Mouse (Mus musculus) midbrain, postnatal 0 days (tissue): ENCODE measurements around the gene Vwc2. TPM values are rescaled to one million over a fixed set of nuclear protein-coding genes. Genes with fewer than 3 reads are reported as not detected.

Source experiments
- ATAC-seq: fragments of 200-750 bp; cut with Nextera tagmentation; 2 replicates; pipeline ENCODE4 v1.8.0; 2017; ENCODE audit warnings: moderate number of reproducible peaks, mild to moderate bottlenecking, moderate TSS enrichment, moderate library complexity; ENCODE audit not compliant: low FRiP score
- DNase-seq: peaks from one replicate; pipeline ENCODE4 v3.0.0-alpha.2; 2015; ENCODE audit warnings: low spot score
- H3K27ac ChIP-seq: fragments of 300-500 bp; sonication (generic); 2 replicates; pipeline ENCODE4 v1.5.1; 2014; ENCODE audit warnings: low read depth, mild to moderate bottlenecking, low read length, mixed read lengths
- H3K27me3 ChIP-seq: fragments of 300-500 bp; sonication (generic); 2 replicates; pipeline ENCODE4 v1.6.1; 2014; ENCODE audit warnings: low read length, control low read depth, mixed read lengths; ENCODE audit not compliant: insufficient read depth
- H3K36me3 ChIP-seq: fragments of 300-500 bp; sonication (generic); 2 replicates; pipeline ENCODE4 v1.6.1; 2014; ENCODE audit warnings: low read length, control low read depth, mixed read lengths; ENCODE audit not compliant: insufficient read depth
- H3K4me1 ChIP-seq: fragments of 300-500 bp; sonication (generic); 2 replicates; pipeline ENCODE4 v1.6.1; 2014; ENCODE audit warnings: mild to moderate bottlenecking, control low read depth, antibody characterized with exemption, low read length, mixed read lengths; ENCODE audit not compliant: insufficient read depth
- H3K4me2 ChIP-seq: fragments of 300-500 bp; sonication (generic); 2 replicates; pipeline ENCODE4 v1.6.1; 2014; ENCODE audit warnings: low read depth, mild to moderate bottlenecking, low read length, mixed read lengths; ENCODE audit not compliant: poor library complexity, severe bottlenecking
- H3K4me3 ChIP-seq: fragments of 300-500 bp; sonication (generic); 2 replicates; pipeline ENCODE4 v1.5.1; 2014; ENCODE audit warnings: low read depth, mild to moderate bottlenecking, low read length, moderate library complexity
- H3K9ac ChIP-seq: fragments of 300-500 bp; sonication (generic); replicated peaks from 2 replicates; pipeline ENCODE4 v1.6.1; 2014; ENCODE audit warnings: mild to moderate bottlenecking, low read length, moderate library complexity, mixed read lengths; ENCODE audit not compliant: poor library complexity, severe bottlenecking
- H3K9me3 ChIP-seq: fragments of 300-500 bp; sonication (generic); 2 replicates; pipeline ENCODE4 v1.6.1; 2016; ENCODE audit warnings: low read length, control low read depth
- CTCF ChIP-seq: IDR thresholded peaks from 2 replicates; pipeline ENCODE4 v1.5.1; 2016; ENCODE audit warnings: antibody characterized with exemption, mild to moderate bottlenecking
- WGBS: fragments of 180-500 bp; shearing (Covaris S2); extraction: QIAGEN DNeasy Blood & Tissue Kit; methylation state at CpG from one replicate; pipeline ENCODE4 v1.1.7; 2014; 5-methylcytosine and 5-hydroxymethylcytosine counted together
- polyA plus RNA-seq: library from polyadenylated mRNA; unstranded; fragments of >200 nt; fragmentation: Nextera tagmentation; extraction: Ambion mirVana; gene quantifications from 2 replicates; pipeline ENCODE4 v1.2.1, GENCODE M21; 2015
- total RNA-seq: library from RNA; depleted of rRNA; stranded (reverse); fragments of >200 nt; gene quantifications from 2 replicates; pipeline ENCODE4 v1.2.3, GENCODE M21; 2014

Vwc2 gene
- total and polyA plus RNA-seq, 2 experiments from 2014 or later: 10.7 to 24.5 TPM

DNA sequence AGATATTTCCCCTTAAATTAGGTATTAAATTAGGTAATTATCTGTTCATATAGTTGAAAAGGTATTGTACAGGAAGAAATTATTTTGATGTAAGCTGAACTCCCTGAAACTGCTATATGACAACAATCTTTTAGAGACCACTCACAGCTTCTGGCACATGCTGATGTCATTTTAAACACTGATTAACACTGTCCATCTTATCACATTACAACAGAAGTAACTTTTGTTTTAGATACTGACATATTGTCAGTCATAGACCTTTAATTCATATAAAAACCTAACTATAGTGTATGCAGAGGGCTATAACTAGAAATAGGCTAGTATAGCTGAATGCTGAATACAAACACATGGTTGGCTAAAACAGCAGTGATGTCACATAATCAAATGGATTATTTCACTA is 166.1 kb downstream of the Vwc2 start:
- no peaks in the 10 kb centered on the region for H3K4me1 ChIP-seq
- ATAC-seq: no peak
- no peaks in the 10 kb centered on the region for H3K36me3 ChIP-seq
- no peak overlapping the region for H3K9ac ChIP-seq
- no peaks in the 10 kb centered on the region for H3K27me3 ChIP-seq
- H3K4me2 ChIP-seq: no peak overlapping the region
- DNase-seq: no peak
- no peak for TF ChIP-seq CTCF
- H3K27ac ChIP-seq: no peak overlapping the region
- no peak overlapping the region for H3K4me3 ChIP-seq
- no peaks in the 10 kb centered on the region for H3K9me3 ChIP-seq

DNA sequence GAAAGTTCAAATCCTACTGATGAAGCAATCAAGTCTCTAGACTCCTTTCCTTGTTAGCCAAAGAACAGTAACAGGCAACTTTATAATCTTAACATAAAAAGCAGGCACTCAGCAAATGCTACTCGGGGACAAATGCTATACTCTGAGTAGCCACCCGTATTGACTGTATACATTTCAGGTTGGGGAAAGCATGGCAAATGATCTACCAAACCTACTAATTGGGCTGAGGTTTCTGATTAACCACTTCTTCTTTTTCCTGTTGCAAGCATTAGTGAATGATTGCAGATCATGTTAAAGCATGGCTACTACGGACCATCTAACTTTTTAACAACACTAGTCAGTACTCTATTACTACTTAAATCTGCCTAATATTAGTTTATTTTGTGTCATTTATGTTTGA is 169.5 kb downstream of the Vwc2 start:
- TF ChIP-seq CTCF: no peak
- no peaks in the 10 kb centered on the region for H3K36me3 ChIP-seq
- WGBS: 88% methylated on average over 3 of the region's 3 CpGs

More for the DNA sequence above, 169.5 kb downstream of the Vwc2 start:
- Histone ChIP-seq H3K4me3 (no peak overlapping the region), H3K9ac (no peak overlapping the region), H3K4me2 (no peak overlapping the region), H3K27ac (no peak overlapping the region), H3K4me1 (no peaks in the 10 kb centered on the region), H3K27me3 (no peaks in the 10 kb centered on the region), H3K9me3 (no peaks in the 10 kb centered on the region)
- DNase-seq (no peak), ATAC-seq (no peak)
